ENCODE assay signal across 28 mouse cellular contexts in genomic region chr11:72032589-72032988, GRCm38 (mm10).
"Had no signal": no experiment of that assay in that cellular context is flagged by ENCODE, and none has a peak within 500 bp of the region (broad histone marks: within the 10 kb centered on the region; RNA-seq: fewer than 3 reads in every experiment).

No protein-coding gene starts in this region.

- H3K36me3 ChIP-seq: embryonic facial prominence, embryonic 10.5 days; embryonic facial prominence, embryonic 12.5 days; embryonic facial prominence, embryonic 13.5 days; embryonic facial prominence, embryonic 15.5 days; forebrain, embryonic 10.5 days; forebrain, embryonic 12.5 days; forebrain, embryonic 15.5 days had no signal

- H3K27ac ChIP-seq: embryonic facial prominence, embryonic 10.5 days; embryonic facial prominence, embryonic 12.5 days; embryonic facial prominence, embryonic 13.5 days; embryonic facial prominence, embryonic 15.5 days; forebrain, embryonic 10.5 days; forebrain, embryonic 12.5 days; forebrain, embryonic 13.5 days; forebrain, embryonic 15.5 days; gastrocnemius, adult 2 months; heart, adult 2 months had no signal

- ATAC-seq: forebrain, embryonic 13.5 days; forebrain, embryonic 14.5 days; forebrain, embryonic 15.5 days; forebrain, embryonic 16.5 days; forebrain, postnatal 0 days had no signal

- H3K4me2 ChIP-seq: embryonic facial prominence, embryonic 12.5 days; embryonic facial prominence, embryonic 13.5 days; embryonic facial prominence, embryonic 15.5 days; forebrain, embryonic 12.5 days; forebrain, embryonic 13.5 days; forebrain, embryonic 15.5 days had no signal

- H3K9me3 ChIP-seq: embryonic facial prominence, embryonic 10.5 days; embryonic facial prominence, embryonic 12.5 days; embryonic facial prominence, embryonic 13.5 days; embryonic facial prominence, embryonic 15.5 days; forebrain, embryonic 10.5 days; forebrain, embryonic 12.5 days; forebrain, embryonic 13.5 days; forebrain, embryonic 15.5 days had no signal

- H3K9ac ChIP-seq: embryonic facial prominence, embryonic 12.5 days; embryonic facial prominence, embryonic 13.5 days; embryonic facial prominence, embryonic 15.5 days; forebrain, embryonic 12.5 days; forebrain, embryonic 13.5 days; forebrain, embryonic 15.5 days; forebrain, postnatal 0 days had no signal

- H3K4me3 ChIP-seq: embryonic facial prominence, embryonic 10.5 days; embryonic facial prominence, embryonic 12.5 days; embryonic facial prominence, embryonic 13.5 days; embryonic facial prominence, embryonic 15.5 days; erythroblast, embryonic 14.5 days; forebrain, embryonic 10.5 days; forebrain, embryonic 12.5 days; forebrain, embryonic 13.5 days; forebrain, embryonic 15.5 days; gastrocnemius, adult 2 months; heart, adult 2 months had no signal

- DNase-seq: cerebellum, adult 8-10 months; cerebellum, adult 9-10 months; cerebellum, adult 9-11 months; cerebellum, postnatal 10 days; cerebellum, postnatal 14 days; cerebellum, postnatal 25 days; cerebellum, postnatal 36 days; embryo, embryonic 11 days; forebrain, postnatal 0 days; gastrocnemius, adult 2 months; gastrocnemius, postnatal 10 days; gastrocnemius, postnatal 14 days; gastrocnemius, postnatal 25 days; gastrocnemius, postnatal 36 days; heart, adult 11 months; heart, adult 18-20 months; heart, adult 2 months had no signal

- H3K4me1 ChIP-seq: embryonic facial prominence, embryonic 12.5 days had no signal

- H3K27me3 ChIP-seq: forebrain, embryonic 15.5 days had no signal
